9 mouse cellular contexts compared by ENCODE assay signal in genomic region chrX:52453445-52454182, GRCm38 (mm10).
DNase-seq lines count a peak whose midpoint lies in the region; ATAC-seq and TF ChIP-seq lines count a peak whose summit lies in the region.
"Had no signal": no experiment of that assay in that cellular context is flagged by ENCODE, and none has a peak within 500 bp of the region (broad histone marks: within the 10 kb centered on the region; RNA-seq: fewer than 3 reads in every experiment).

No protein-coding gene starts in this region.

- H3K9me3 ChIP-seq in G1E (replicated peaks) = no peaks in the 10 kb centered on the region
- no peaks in the 10 kb centered on the region for H3K9me3 ChIP-seq in forebrain, postnatal 0 days (ENCODE audit: low read length)

- H3K27ac ChIP-seq in forebrain, postnatal 0 days (ENCODE audit: low read depth, low read length) = no peak overlapping the region
- H3K27ac ChIP-seq: macrophage had no signal

- 23% methylated on average over 6 of the region's 6 CpGs for WGBS in forebrain, postnatal 0 days

- 0 out of 2 replicates have a peak overlapping the region, but pooled peaks have one; percentile 10 for H3K4me2 ChIP-seq in forebrain, postnatal 0 days (ENCODE audit: low read depth)

- no peak overlapping the region for H3K4me3 ChIP-seq in G1E (ENCODE audit: low read depth, low read length)
- H3K4me3 ChIP-seq in forebrain, postnatal 0 days (ENCODE audit: low read depth, low read length) = no peak overlapping the region

- DNase-seq in G1E (ENCODE audit: low spot score) = peak; percentile 1
- DNase-seq in cerebellum, adult 11-12 months = peak; percentile 16
- peak; percentile 84 for DNase-seq in forebrain, postnatal 0 days
- peak; percentile 21 to 56 for DNase-seq in layer of hippocampus, adult 8-10 months (ENCODE audit: low spot score in 2 of 2)
- DNase-seq in lung, postnatal 10 days = peak; percentile 74
- DNase-seq in retina, postnatal 1 day = peak; percentile 92
- DNase-seq in urinary bladder, adult 18-20 months (ENCODE audit: low spot score in 2 of 2) = peak; percentile 33 to 57

- TF ChIP-seq CTCF in G1E (IDR thresholded peaks at IDR 0.05; ENCODE audit: low read depth, low read length) = peak; percentile 67
- peak; percentile 96 for TF ChIP-seq CTCF in forebrain, postnatal 0 days (IDR thresholded peaks at IDR 0.05; ENCODE audit: low read depth)

- no peaks in the 10 kb centered on the region for H3K4me1 ChIP-seq in G1E (ENCODE audit: insufficient read depth, low read depth, low read length)
- no peaks in the 10 kb centered on the region for H3K4me1 ChIP-seq in forebrain, postnatal 0 days (ENCODE audit: insufficient read depth)

- ATAC-seq in G1E (ENCODE audit: extremely low read depth, insufficient number of reproducible peaks, low FRiP score, poor library complexity, severe bottlenecking) = no peak
- peak; percentile 78 for ATAC-seq in forebrain, postnatal 0 days
- ATAC-seq in hematopoietic stem cell, adult 5-6 weeks (replicated peaks in 1 of 2; ENCODE audit: insufficient read depth in 1 of 2, low FRiP score in 2 of 2, low TSS enrichment in 1 of 2, low read depth in 1 of 2, poor library complexity in 2 of 2, severe bottlenecking in 2 of 2) = peak; percentile 80 to 91

- H3K9ac ChIP-seq in forebrain, postnatal 0 days = no peak overlapping the region

- no peaks in the 10 kb centered on the region for H3K27me3 ChIP-seq in G1E (ENCODE audit: insufficient read depth, low read length)
- H3K27me3 ChIP-seq in forebrain, postnatal 0 days (ENCODE audit: insufficient read depth, low read length) = no peaks in the 10 kb centered on the region

- no peaks in the 10 kb centered on the region for H3K36me3 ChIP-seq in G1E (replicated peaks)
- no peaks in the 10 kb centered on the region for H3K36me3 ChIP-seq in forebrain, postnatal 0 days (ENCODE audit: insufficient read depth)

Comparison
In these comparisons a context has a peak if more than half of its experiments do, and no peak if none do; other contexts are left out.
1. DNase-seq: peak in every context shown above with its lines; median percentile 92 in retina, postnatal 1 day; 84 in forebrain, postnatal 0 days; 74 in lung, postnatal 10 days; 45 in urinary bladder, adult 18-20 months; 38 in layer of hippocampus, adult 8-10 months; 16 in cerebellum, adult 11-12 months; 1 in G1E.